Mouse (Mus musculus) neural tube, embryonic 14.5 days (tissue): ENCODE results near the gene Gsta2. TPM values are rescaled to one million over a fixed set of nuclear protein-coding genes. Genes with fewer than 3 reads are reported as not detected.
"Not testable (repeated sequence)": the region's sequence is repeated elsewhere in the genome, so short reads cannot be mapped to it uniquely, and the experiment has no call there.

ENCODE experiments used
- ATAC-seq: fragments of 200-750 bp; cut with Nextera tagmentation; 2 replicates; pipeline ENCODE4 v1.8.0; 2017; ENCODE audit warnings: low read depth, mild to moderate bottlenecking, moderate TSS enrichment, moderate library complexity
- H3K27ac ChIP-seq: fragments of 300-500 bp; sonication (generic); 2 replicates; pipeline ENCODE4 v1.5.1; 2014; ENCODE audit warnings: low read depth, mild to moderate bottlenecking, control low read depth, low read length, moderate library complexity, mixed read lengths
- H3K27me3 ChIP-seq: fragments of 300-500 bp; sonication (generic); 2 replicates; pipeline ENCODE4 v1.6.1; 2014; ENCODE audit warnings: low read length; ENCODE audit not compliant: control insufficient read depth, insufficient read depth
- H3K36me3 ChIP-seq: fragments of 300-500 bp; sonication (generic); 2 replicates; pipeline ENCODE4 v1.6.1; 2014; ENCODE audit warnings: low read length, mixed read lengths; ENCODE audit not compliant: control insufficient read depth, insufficient read depth
- H3K4me1 ChIP-seq: fragments of 300-500 bp; sonication (generic); 2 replicates; pipeline ENCODE4 v1.6.1; 2014; ENCODE audit warnings: low read length; ENCODE audit not compliant: control insufficient read depth, insufficient read depth
- H3K4me2 ChIP-seq: fragments of 300-500 bp; sonication (generic); 2 replicates; pipeline ENCODE4 v1.6.1; 2014; ENCODE audit warnings: mild to moderate bottlenecking, low read depth, low read length, control low read depth
- H3K4me3 ChIP-seq: fragments of 300-500 bp; sonication (generic); 2 replicates; pipeline ENCODE4 v1.5.1; 2014; ENCODE audit warnings: low read depth, low read length, control low read depth, mixed read lengths
- H3K9ac ChIP-seq: fragments of 300-500 bp; sonication (generic); replicated peaks from 2 replicates; pipeline ENCODE4 v1.6.1; 2014; ENCODE audit warnings: low read depth, mild to moderate bottlenecking, control low read depth, low read length, mixed read lengths
- H3K9me3 ChIP-seq: fragments of 300-500 bp; sonication (generic); 2 replicates; pipeline ENCODE4 v1.6.1; 2016; ENCODE audit warnings: low read length; ENCODE audit not compliant: control insufficient read depth
- WGBS: fragments of 180-500 bp; shearing (Covaris S2); extraction: QIAGEN DNeasy Blood & Tissue Kit; methylation state at CpG from one replicate; pipeline ENCODE4 v1.1.7; 2014; 5-methylcytosine and 5-hydroxymethylcytosine counted together
- polyA plus RNA-seq: library from polyadenylated mRNA; unstranded; fragments of >200 nt; fragmentation: Nextera tagmentation; extraction: Ambion mirVana; gene quantifications from 2 replicates; pipeline ENCODE4 v1.2.1, GENCODE M21; 2014

The Gsta2 gene
- polyA plus RNA-seq, 1 experiment from 2014 or later, result not detected

GRCm38 (mm10) chr9:78342494-78342893 is 13.1 kb downstream of the Gsta2 start:
- not testable (repeated sequence) for ATAC-seq, H3K4me1 ChIP-seq, H3K27me3 ChIP-seq, H3K4me3 ChIP-seq, H3K36me3 ChIP-seq, H3K4me2 ChIP-seq, H3K9me3 ChIP-seq, H3K27ac ChIP-seq, H3K9ac ChIP-seq
- WGBS, result 83% methylated on average over 4 of the region's 4 CpGs

GRCm38 (mm10) chr9:78340324-78340723 is 15.3 kb downstream of the Gsta2 start:
- H3K4me3 ChIP-seq, H3K27ac ChIP-seq, H3K9ac ChIP-seq, H3K9me3 ChIP-seq, H3K4me2 ChIP-seq, H3K4me1 ChIP-seq, H3K36me3 ChIP-seq, H3K27me3 ChIP-seq: not testable (repeated sequence)
- peak; percentile 75 for ATAC-seq
- WGBS, result 15% methylated on average over 8 of the region's 8 CpGs

- not testable (repeated sequence) for H3K4me3 ChIP-seq, H3K9ac ChIP-seq, H3K27ac ChIP-seq, H3K4me1 ChIP-seq, H3K27me3 ChIP-seq, ATAC-seq, H3K9me3 ChIP-seq, H3K4me2 ChIP-seq, H3K36me3 ChIP-seq
Observed at GRCm38 (mm10) chr9:78337050-78337449, 18.5 kb downstream of the Gsta2 start.

GRCm38 (mm10) chr9:78327289-78327688 is 28.3 kb downstream of the Gsta2 start, which contains the start of gene Omt2b:
Gene Omt2b (plus strand): TSS chr9:78327589.
- 100% methylated on average over 1 of the region's 1 CpGs for WGBS
- ATAC-seq, H3K36me3 ChIP-seq, H3K4me2 ChIP-seq, H3K4me3 ChIP-seq, H3K27me3 ChIP-seq, H3K4me1 ChIP-seq, H3K27ac ChIP-seq, H3K9me3 ChIP-seq, H3K9ac ChIP-seq: not testable (repeated sequence)

- Histone ChIP-seq H3K36me3 (no peaks in the 10 kb centered on the region), H3K4me1 (no peaks in the 10 kb centered on the region), H3K4me2 (no peak overlapping the region), H3K9ac (no peak overlapping the region), H3K27me3 (no peaks in the 10 kb centered on the region), H3K9me3 (no peaks in the 10 kb centered on the region), H3K27ac (no peak overlapping the region), H3K4me3 (no peak overlapping the region)
- no peak for ATAC-seq
- 38% methylated on average over 1 of the region's 1 CpGs for WGBS
Observed at GRCm38 (mm10) chr9:78319499-78319898, 36.1 kb downstream of the Gsta2 start.

GRCm38 (mm10) chr9:78314696-78315095 is 40.9 kb downstream of the Gsta2 start, which contains the start of gene Omt2a:
Gene Omt2a (minus strand): TSS chr9:78314796.
- Histone ChIP-seq H3K4me3 (no peak within 1 kb of the TSS), H3K4me1 (no peaks in the 10 kb centered on the region), H3K9me3 (no peaks in the 10 kb centered on the region), H3K4me2 (no peak within 1 kb of the TSS), H3K9ac (no peak within 1 kb of the TSS), H3K27ac (no peak within 1 kb of the TSS), H3K36me3 (no peaks in the 10 kb centered on the region), H3K27me3 (no peaks in the 10 kb centered on the region)
- no peak for ATAC-seq
- 88% methylated on average over 2 of the region's 2 CpGs for WGBS

GRCm38 (mm10) chr9:78308122-78308521 is 47.5 kb downstream of the Gsta2 start:
- not testable (repeated sequence) for H3K27me3 ChIP-seq, H3K9me3 ChIP-seq, H3K4me3 ChIP-seq, ATAC-seq, H3K4me2 ChIP-seq, H3K4me1 ChIP-seq, H3K36me3 ChIP-seq, H3K9ac ChIP-seq, H3K27ac ChIP-seq
- 89% methylated on average over 3 of the region's 3 CpGs for WGBS

- H3K27me3 ChIP-seq, ATAC-seq, H3K4me2 ChIP-seq, H3K4me3 ChIP-seq, H3K9me3 ChIP-seq, H3K27ac ChIP-seq, H3K36me3 ChIP-seq, H3K4me1 ChIP-seq, H3K9ac ChIP-seq: not testable (repeated sequence)
- 67% methylated on average over 1 of the region's 1 CpGs for WGBS
Observed at GRCm38 (mm10) chr9:78299143-78299542, 56.4 kb downstream of the Gsta2 start.

- no peaks in the 10 kb centered on the region for H3K4me1 ChIP-seq
- no peak for ATAC-seq
- H3K4me2 ChIP-seq, result no peak overlapping the region
- H3K9ac ChIP-seq, result no peak overlapping the region
- H3K27me3 ChIP-seq, result no peaks in the 10 kb centered on the region
- H3K9me3 ChIP-seq, result no peaks in the 10 kb centered on the region
- H3K27ac ChIP-seq, result no peak overlapping the region
- H3K36me3 ChIP-seq, result no peaks in the 10 kb centered on the region
- WGBS, result 88% methylated on average over 1 of the region's 1 CpGs
- no peak overlapping the region for H3K4me3 ChIP-seq
Observed at GRCm38 (mm10) chr9:78298232-78298631, 57.4 kb downstream of the Gsta2 start.

GRCm38 (mm10) chr9:78296089-78296488 is 59.5 kb downstream of the Gsta2 start:
- WGBS, result 20% methylated on average over 6 of the region's 6 CpGs
- H3K4me1 ChIP-seq, H3K9ac ChIP-seq, H3K27me3 ChIP-seq, H3K27ac ChIP-seq, H3K4me3 ChIP-seq, H3K4me2 ChIP-seq, H3K36me3 ChIP-seq, H3K9me3 ChIP-seq: not testable (repeated sequence)
- ATAC-seq, result peak; percentile 63
